Mouse (Mus musculus) forelimb bud, embryonic 11.5 days (tissue): Measurements from ENCODE around the gene Rgs8.

Experiments used
- DNase-seq: peaks from one replicate; pipeline ENCODE4 v3.0.0-alpha.2; 2012; ENCODE audit warnings: low read depth, low spot score

Gene Rgs8

DNA sequence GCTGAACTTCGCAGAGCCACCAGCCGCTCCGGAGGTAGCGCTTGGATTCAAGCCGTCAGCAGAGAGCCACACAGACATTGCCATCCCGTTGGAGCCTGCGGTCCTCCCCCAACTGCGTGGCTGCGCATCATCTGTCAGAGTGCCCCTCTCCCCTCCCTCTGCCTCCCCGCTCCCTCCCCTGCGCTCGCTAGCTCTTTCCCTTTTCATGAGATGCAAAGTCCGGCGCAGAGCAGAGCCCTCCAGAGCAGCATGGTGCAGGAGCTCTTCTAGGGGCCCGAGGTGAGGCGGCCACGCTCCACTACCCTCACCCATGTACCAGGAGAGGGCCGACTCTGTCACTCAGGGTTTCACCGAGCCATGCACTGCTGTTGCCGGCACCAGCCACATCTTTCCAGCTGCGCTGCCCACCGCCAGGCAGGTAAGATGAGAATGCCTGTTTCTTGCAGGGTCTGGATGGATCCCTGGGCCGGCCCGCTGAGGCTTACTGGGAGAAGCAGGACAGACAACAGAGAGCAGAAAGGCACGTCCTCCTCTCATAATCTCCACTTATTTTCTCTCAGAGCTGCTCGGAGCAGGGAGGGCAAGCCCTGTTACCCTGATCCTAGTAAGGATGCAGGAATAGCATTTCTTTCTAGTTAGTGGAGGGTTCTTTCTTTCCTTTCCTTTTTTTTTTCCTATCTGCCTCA is at the start of gene Rgs8:
Rgs8 (plus strand) TSS at position 88 of the 686 bp plus-strand sequence.
- DNase-seq, result peak; percentile 10

DNA sequence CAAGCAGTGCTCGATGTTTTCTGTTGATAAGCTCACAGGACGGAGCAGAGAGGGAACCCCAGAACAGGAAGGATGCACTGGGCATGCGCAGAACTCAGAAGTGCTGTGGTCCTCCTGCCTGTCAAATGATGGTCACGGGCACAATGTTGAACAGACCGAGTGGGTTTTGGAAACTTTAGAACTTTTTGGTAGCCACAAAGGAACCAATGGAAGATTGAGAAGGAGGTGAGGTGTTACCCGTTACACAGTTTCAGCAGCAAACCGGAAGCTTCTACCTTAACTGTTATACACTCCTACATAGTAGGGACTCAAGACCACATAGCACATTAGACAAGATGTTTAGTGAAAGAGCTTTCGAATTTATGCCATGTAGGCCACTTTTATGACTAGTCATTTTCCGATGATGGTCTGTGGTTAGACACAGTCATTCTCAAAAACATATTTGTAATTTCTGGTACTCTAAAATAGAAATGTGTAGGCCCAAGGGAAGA is 35.4 kb upstream of the Rgs8 start:
- DNase-seq, result no peak

DNA sequence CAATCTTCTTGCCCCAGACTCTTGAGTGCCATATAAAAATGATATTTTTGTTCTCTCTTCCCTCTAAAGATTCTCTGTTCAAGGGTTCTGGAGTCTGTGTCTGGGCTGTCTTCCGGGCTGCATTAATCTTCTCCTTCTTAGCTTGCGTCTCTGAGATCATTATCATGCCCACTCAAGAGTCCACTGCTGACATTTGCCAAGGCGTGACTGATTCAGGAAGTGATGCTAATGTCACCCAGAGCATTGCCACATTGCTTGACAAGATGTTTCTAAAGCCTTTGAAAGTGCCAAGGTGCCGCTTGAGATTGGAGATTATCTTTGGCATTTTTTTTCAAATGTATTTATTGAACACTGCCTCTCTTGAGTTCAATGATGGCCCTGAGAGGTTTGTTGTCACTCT is 29.8 kb upstream of the Rgs8 start:
- DNase-seq, result no peak

DNA sequence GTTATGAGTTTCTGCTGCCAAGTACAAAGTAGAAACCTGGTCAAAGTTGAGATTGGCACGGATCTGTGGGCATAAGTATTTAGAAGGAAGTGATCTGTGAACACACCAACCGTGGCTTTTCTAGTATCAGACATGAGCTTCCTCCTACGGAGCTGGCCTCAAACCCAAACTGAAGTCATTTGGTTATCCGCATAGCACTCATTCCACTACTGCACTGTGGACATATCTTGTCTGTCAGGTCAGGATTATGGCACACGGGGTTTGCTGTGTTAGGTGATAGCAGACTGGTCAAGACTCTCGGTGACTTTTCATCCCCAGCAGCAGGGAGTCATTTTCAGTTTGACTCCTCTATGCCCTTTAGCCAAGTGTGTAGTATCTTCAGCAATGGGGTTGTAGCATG is 20.1 kb upstream of the Rgs8 start:
- DNase-seq, result no peak

DNA sequence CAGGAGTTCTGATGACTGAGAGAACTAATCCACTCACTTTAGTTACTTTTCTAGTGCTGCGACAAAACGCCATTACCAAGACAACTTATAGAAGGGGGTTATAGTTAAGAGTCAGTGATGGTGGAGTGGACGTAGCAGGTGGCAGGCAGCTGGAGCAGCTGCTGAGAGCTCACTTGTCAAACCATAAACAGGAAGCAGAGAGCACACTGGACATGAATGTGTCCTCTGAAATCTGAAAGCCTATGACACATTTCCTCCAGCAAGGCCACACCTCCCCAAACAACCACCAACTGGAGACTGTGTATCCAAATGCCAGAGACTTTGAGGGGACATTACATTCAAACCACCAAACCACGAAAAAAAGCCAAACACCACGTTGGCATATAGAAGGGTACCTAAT is 17.8 kb upstream of the Rgs8 start:
- no peak for DNase-seq

DNA sequence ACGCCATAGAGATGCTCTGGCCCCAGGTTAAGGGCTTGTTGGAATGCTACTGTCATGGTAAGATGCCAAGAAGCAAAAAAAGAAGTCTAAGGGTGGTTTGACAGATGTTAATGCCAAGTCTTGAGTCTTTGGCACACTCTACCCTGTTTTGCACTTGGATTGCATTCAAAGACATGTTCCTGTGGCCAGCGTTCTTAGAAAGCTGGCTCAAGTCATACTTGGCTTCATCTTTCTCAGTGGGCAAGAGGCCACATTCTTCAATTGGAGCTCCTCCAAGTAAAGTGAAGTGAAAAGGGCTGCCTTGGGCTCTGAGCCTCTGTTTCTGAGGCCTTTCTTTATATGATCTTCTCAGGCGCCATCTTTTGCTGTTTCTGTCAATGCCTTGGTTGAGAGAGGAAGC is 17.3 kb upstream of the Rgs8 start:
- no peak for DNase-seq

DNA sequence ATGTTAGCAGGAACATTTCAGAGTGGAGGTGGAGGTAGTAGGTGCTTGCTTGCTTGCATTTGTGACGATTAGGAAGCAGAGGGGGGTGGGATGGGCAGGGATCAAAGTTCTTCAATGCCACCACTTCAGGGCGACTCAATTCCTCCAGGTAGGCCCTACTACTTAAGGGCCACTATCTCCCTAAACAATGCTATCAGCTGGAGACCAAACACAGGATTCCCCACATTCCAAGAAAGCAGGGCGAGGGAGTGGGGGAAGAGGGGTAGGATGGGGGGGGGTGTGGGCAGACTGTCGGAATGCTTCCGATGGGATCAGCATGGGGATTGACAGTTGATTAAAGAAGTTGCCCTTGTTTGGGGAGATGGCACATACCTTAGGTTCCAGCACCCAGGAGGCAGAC is 16.0 kb upstream of the Rgs8 start:
- no peak for DNase-seq

DNA sequence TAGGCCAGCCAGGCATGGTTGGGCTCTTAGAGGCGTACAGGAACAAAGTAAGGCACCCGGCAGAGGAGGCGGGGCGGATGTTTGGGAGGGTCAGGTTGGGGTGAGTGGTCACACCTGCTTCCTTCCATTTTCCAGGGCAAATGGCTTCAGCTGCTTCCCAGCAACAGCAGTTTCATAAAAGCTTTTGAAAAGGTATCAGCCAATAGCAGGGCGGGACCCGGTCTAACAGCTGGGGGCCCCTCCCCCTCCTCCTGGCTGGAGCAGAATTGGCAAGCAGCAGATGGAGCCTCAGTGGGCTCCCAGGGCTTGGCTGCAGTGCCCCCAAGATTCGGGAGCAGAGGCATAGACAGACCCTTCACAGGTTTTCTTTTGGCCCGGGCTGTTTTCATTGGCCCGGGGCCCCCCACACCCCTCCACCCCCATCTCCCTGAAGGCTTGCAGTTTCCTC is 11.3 kb upstream of the Rgs8 start:
- DNase-seq, result peak; percentile 88

DNA sequence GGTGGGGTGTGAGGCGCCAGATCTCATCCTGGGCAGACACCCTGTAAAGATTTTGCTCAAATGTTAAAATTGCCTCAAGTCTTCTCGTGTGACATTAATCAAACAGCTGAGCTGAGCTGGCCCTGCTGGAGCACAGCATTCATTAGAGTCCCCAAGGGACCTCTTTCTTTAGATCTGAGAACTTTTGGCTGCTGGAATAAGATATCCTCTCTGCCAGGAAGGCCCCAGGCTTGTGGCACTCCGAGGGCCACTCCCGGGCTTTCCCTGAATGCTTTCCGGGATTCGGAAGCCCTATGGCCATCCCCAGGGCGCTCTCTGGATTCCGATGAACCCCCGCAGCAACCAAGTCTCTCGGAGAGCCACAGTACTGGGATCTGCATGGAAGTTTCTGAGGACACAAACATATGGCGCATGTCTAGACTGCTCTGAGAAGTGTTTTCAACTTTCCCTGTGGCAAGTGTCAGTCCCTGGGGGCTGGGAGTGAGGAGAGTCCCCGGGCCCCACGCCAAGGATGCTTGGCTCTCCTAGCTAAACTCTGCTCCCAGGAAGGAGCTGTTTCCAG is 10.8 kb upstream of the Rgs8 start:
- no peak for DNase-seq

DNA sequence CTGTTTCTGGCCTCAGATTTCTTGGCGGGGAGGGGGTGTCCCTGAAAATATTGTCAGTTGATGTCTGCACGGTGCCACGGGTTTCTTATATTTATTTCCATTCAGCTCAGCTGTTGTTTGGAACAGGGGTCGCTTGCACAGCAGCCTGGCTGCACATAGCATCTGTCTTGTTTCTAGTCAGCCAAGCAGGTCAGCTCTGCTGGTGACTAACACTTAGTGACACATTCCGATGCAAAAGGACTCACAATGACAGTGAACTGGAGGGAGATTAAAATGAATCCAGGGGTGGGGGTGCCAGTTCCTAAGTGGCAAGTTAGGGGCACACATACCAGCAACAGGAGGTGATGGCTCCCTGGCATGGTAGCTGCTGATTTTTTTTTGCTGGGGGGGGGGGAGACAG is 849 bp downstream of the Rgs8 start:
- DNase-seq, result no peak

DNA sequence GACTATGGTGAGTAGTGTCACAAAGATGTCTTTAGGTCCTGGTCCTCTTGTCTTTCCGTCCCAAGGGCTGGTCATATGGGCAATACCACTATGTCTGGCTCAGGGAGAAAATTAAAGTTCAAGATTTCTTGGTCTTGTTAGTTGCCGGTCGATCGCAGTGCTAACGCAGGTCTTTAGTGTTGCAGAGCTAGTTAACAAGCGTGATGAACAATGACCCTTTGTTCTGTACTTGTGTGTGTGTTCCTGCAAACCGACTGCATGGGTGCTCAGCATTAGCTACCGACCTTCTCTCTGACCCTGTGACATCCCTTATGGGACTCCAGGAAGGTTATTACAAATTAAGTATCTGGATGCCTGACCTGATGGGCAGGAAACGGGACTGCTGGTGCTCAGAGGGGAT is 6.8 kb downstream of the Rgs8 start:
- DNase-seq, result no peak

DNA sequence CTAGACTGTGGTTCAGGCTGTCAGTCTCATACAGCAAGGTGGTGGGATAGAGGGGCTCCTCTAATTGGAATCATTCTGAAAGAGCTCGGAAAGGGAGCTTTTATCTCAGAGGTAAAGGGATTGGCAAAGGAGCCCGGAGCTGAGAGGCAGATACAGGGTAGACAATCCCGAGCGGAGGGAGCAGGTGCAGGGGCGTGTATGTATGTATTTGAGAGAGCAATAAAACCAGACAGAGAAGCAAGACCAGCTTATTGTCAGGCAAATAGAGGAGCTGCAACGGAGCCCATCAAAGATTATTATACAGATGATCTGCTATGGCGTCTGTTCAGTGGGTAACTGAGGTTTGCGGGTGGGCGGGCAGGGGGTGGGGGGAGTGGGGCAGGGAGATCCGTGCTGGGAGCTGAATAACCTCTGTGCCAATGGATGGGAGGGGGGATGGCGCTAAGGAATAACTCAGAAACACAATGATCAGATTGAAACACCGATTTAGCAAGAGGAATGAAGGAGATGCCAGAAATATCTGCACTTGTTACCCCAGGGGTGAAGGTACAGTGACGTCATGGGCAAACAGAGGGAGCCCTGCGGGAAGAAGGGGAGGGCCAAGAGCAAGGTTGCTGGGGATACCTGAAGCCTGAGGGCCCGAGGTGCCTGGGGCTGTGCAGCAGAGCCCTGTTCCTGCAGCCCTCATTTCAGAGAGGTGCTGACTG is 8.3 kb downstream of the Rgs8 start:
- DNase-seq, result no peak

DNA sequence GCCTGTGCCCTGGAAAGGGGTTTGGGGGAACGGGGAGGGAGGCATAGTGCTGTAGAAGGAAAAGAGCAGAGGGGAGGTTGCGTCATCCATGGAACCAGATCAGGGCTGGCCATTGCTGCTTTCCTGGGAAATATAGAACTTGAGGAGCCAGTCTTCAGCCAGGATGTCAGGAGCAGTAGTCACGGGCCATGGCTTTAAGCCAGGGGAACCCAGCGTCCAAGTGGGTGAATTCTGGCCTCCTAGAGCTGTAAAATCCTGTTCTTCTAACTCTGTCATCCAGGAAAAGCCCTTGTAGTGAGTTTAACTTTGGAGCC is 8.8 kb downstream of the Rgs8 start:
- DNase-seq, result no peak

DNA sequence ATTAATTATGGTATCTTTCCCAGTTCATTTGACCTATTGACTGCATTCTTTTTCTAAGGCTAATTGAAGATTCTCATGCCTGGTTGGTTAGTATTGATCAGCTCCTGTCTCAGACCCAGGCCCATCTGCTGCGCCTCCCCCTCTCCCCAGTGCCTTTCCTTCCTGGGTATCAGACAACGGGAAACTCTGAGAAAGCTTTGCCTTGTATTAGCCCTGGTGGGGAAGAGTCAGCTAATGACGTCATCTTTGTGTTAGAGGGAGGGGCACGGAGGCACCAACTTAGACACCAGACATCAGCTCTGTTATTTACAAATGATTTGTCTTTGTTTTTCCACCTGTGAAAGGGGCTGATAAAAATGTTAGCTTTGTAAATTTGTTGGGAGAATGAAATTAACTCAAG is 9.5 kb downstream of the Rgs8 start:
- DNase-seq, result no peak

DNA sequence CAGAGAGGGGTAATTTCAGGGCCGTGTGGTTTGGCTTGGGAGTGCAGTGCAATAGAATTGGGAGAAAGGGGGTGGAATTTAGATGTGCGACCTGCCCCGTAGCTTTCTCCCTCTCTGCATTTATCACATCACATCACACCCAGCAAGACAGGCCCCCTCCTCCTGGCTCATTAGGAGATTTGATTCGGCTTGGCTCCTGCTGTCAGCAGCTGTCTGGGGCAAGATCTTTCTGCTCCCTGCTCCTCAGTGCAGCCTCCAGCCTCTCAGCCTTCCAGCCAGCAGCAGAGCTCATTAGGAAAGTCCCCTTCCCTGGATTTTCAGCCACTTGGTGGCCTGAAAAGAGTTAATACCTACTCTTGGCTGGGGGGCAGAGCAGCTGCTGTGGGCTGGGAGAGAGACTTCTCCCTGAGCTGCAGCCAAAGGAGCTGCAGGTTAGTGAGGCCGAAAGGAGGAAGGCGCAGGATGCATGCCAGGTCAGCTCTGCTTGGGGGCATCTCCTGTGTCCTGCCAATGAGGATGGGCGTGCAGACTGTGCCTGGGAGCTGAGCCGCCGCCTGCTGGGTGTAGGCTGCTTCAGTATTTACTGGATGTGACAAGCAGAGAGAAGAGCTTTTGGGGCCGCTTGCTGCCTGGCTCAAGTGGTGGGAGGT is 12.4 kb downstream of the Rgs8 start:
- peak; percentile 58 for DNase-seq

DNA sequence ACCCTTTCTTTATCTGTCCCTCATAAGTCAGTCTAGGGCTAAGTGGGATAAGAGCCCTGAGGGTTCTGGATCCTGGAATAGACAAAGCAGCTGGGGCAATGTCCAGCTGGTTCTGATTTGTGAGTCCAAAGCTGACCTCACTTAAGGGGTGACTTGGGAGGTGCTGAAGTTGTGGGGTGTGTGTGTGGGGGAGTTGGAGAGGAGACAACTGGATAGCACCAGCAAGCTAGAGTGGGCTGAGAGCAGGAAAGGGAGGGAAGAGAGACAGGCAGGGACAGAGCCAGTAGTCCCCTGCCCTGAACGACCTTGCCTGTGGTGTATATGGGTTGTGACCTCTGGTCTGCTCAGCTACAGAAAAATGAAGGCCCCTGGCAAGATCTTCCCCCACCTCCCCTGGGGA is 13.4 kb downstream of the Rgs8 start:
- no peak for DNase-seq

DNA sequence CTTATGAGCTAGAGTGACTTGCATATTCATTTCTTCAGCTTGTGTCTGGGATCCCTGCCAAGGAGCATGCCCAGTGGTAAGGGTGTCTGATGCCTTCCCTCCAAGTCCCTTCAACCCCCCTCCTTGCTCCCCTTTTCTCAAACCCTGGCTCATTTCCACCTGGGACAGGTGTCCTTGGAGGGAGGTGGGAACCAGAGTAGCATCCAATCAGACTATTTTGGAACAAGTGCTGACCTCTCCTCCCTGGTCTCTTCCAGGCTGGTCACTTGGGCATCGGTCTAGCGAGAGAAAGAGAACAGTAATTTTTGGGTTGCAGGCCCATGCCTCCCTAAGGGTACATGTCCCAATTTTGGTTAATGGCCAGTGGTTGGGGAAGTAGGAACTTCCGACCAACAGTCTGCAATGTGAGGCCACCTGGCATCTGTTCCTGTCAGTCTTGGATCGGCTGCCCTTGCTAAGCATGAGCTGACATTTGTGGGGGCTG is 14.5 kb downstream of the Rgs8 start:
- DNase-seq, result no peak

DNA sequence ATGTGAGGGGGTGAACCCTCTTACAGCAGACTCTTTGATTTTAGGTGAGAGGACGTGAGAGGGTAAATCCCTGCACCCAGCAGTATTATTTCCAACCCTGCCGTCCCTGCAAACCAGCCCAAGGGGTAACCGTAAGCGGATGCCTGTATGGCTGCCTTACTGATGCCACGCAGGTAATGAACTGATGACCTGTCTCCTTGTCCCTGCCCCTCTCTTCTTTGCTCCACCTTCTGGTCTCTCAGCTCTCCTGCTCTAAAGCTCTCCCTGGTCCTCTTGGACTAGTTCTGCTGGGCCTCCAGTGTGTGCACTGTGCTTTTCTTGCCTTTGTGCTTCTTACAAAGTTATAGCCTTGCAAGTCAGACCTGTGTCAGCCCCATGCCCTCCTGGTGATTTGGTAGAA is 15.0 kb downstream of the Rgs8 start:
- DNase-seq, result no peak

DNA sequence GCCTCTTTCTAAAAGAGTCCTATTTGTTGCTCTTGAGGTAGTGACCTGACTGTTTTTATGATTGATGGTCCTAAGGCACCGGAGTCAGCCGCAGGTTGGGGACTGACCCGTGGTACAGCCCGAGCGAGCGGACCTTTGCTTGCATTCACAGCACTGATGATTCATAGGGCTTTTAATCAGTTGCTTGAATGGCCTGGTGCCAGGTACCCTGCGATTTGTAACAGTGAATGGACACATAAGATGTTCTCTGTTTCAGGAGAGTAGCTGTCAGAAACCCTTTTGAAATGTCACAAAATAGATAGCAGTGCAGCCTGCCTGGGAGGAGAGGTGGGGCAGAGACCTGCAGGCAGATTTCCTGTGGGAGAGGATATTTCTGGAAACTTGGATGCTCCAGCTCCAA is 16.3 kb downstream of the Rgs8 start:
- DNase-seq, result no peak

DNA sequence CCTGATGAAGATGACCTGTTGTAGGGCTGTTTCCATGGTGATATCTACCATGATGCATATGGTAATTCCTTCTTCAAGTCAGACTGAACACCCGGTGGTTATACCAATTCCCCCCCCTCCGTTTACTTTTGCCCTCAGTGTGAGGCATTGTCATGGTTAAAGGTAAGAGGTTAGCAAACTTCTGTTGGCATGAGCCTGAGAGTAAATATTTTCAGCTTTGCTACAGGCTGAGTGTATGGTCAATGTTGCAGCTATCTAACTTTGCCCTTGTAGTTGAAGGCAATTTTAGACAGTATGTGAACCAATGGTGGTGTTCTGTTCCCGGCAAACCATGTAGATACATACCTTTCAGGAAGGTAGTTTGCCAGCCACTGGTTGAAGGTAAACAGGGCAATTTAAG is 16.9 kb downstream of the Rgs8 start:
- DNase-seq, result no peak

DNA sequence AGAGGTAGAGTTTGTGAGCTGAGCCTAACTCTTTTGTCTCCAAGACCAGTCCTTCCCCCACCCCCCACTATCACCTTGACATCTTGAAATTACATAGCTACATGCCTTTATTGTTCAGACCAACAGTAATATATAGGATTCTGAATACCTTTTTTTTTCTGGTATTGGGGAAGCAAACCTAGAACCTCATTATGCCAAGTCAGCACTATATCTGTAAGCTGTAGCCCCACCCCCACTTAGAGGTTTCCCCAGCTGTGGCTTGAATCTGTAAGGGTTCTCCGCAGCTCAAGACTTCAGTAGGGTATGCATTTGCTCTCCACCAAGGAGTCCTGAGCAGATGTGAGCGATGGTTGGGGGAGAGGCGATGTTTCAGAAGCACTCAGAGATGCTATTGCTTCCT is 18.5 kb downstream of the Rgs8 start:
- no peak for DNase-seq

DNA sequence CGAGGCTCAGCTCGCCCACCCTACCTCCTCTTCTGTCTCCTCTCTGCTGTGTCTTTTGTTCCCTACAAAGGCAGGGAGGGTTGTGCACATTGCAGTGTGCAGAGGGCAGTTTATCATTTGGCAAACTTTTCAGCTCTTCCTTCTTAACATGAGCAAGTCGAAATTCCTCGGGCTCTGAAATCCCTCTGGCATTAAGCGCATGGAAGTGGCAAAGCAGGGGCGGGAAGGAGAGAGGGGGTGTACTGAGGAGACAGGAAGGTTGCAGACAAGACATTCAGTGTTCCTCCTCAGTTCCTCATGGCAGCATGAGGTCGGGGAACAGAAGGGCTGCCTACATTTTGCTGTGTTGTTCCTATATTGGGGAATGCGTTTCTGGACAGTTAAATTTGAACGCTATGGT is 19.9 kb downstream of the Rgs8 start:
- DNase-seq, result no peak

DNA sequence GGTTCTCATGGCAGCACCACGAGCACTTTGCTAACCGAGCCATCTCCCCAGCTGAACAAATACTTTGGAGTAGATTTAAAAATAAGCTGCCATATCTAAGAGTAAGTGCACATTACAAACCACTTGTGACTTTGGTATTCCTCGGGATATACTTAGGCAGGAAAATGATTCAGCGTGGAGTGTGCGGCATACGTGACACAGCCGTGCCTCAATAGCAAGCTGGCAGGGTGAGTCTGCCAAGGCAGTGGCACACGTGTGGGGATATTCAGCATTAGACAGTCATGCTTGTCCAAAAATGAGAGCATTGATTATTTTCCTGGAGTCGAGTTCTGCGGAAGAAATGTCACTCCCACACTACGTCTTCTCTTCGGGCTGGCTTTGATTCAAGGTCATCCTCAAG is 21.1 kb downstream of the Rgs8 start:
- DNase-seq, result no peak
